Mouse (Mus musculus) intestine, embryonic 14.5 days (tissue): ENCODE measurements around the gene Iqschfp. TPM values are rescaled to one million over a fixed set of nuclear protein-coding genes. Genes with fewer than 3 reads are reported as not detected.
A peak's percentile ranks its signal among the peaks of the same experiment; 100 is the strongest.

Source experiments
- ATAC-seq: fragments of 200-750 bp; cut with Nextera tagmentation; replicated peaks from 2 replicates; pipeline ENCODE4 v1.8.0; 2017; ENCODE audit warnings: low read depth, moderate number of reproducible peaks, moderate TSS enrichment, moderate library complexity; ENCODE audit not compliant: low FRiP score, low TSS enrichment
- DNase-seq: peaks from one replicate; pipeline ENCODE4 v3.0.0-alpha.2; 2018; ENCODE audit warnings: low spot score
- H3K27ac ChIP-seq: fragments of 300-500 bp; sonication (generic); 2 replicates; pipeline ENCODE4 v1.5.1; 2014; ENCODE audit warnings: low read depth, mild to moderate bottlenecking, control low read depth
- H3K27me3 ChIP-seq: fragments of 300-500 bp; sonication (generic); replicated peaks from 2 replicates; pipeline ENCODE4 v1.6.1; 2014; ENCODE audit warnings: low read length, control low read depth; ENCODE audit not compliant: control insufficient read depth, insufficient read depth
- H3K36me3 ChIP-seq: fragments of 300-500 bp; sonication (generic); 2 replicates; pipeline ENCODE4 v1.6.1; 2014; ENCODE audit warnings: low read length, control low read depth; ENCODE audit not compliant: control insufficient read depth, insufficient read depth
- H3K4me1 ChIP-seq: fragments of 300-500 bp; sonication (generic); replicated peaks from 2 replicates; pipeline ENCODE4 v1.6.1; 2014; ENCODE audit warnings: low read length, control low read depth, mixed read lengths; ENCODE audit not compliant: control insufficient read depth, insufficient read depth
- H3K4me2 ChIP-seq: fragments of 300-500 bp; sonication (generic); 2 replicates; pipeline ENCODE4 v1.6.1; 2014; ENCODE audit warnings: low read length
- H3K4me3 ChIP-seq: fragments of 300-500 bp; sonication (generic); 2 replicates; pipeline ENCODE4 v1.5.1; 2014; ENCODE audit warnings: low read depth, low read length, control low read depth, mixed read lengths
- H3K9ac ChIP-seq: fragments of 300-500 bp; sonication (generic); 2 replicates; pipeline ENCODE4 v1.6.1; 2014; ENCODE audit warnings: mild to moderate bottlenecking, low read length
- H3K9me3 ChIP-seq: fragments of 300-500 bp; sonication (generic); 2 replicates; pipeline ENCODE4 v1.6.1; 2016; ENCODE audit warnings: low read length, control low read depth; ENCODE audit not compliant: control insufficient read depth
- WGBS: fragments of 180-500 bp; shearing (Covaris S2); extraction: QIAGEN DNeasy Blood & Tissue Kit; methylation state at CpG from one replicate; pipeline ENCODE4 v1.1.7; 2014; 5-methylcytosine and 5-hydroxymethylcytosine counted together
- polyA plus RNA-seq: library from polyadenylated mRNA; unstranded; fragments of >200 nt; fragmentation: Nextera tagmentation; extraction: Ambion mirVana; gene quantifications from 2 replicates; pipeline ENCODE4 v1.2.1, GENCODE M21; 2014

Gene Iqschfp
- polyA plus RNA-seq, 1 experiment from 2014 or later, result not detected

DNA sequence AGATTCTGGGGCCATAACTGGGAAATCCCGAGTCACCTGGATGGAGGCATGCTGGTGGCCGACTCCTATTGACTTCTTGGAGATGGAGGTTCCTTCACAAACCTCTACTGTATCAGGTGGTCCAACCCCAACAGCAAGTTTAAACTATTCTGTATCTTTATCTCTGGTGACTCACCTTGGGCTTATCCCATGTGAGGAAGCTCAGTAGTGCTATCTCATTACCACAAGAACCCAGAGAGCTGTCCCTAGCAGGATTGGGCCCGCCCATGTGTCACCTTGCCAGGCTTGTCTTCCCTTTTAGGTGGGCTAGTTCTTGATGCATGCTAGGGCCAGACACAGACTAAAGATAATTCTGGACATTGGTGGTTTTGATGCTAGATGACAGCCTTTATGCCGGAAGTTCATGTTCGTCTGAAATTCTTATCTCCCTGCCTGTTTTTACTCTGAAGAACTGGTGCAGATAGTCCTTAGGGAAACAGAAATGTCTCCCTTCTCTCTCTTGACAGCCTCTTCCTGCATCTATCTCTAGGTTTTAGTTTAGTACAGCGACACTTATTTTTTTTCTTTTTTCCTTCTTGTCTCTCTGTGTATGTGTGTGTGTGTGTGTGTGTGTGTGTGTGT, 607.6 kb downstream of the Iqschfp start:
- WGBS, result 81% methylated on average over 6 of the region's 6 CpGs
- no peak overlapping the region for H3K4me3 ChIP-seq

GRCm38 (mm10) chr3:68504838-68505237, 612.8 kb downstream of the Iqschfp start:
- no peak overlapping the region for H3K4me3 ChIP-seq
- H3K4me2 ChIP-seq, result no peak overlapping the region
- H3K9me3 ChIP-seq, result no peaks in the 10 kb centered on the region
- no peak for ATAC-seq
- no peak overlapping the region for H3K9ac ChIP-seq
- H3K36me3 ChIP-seq, result 0 out of 2 replicates have a peak, but pooled peaks cover 6% of the 10 kb centered on the region
- peaks cover 14% of the 10 kb centered on the region for H3K4me1 ChIP-seq
- no peaks in the 10 kb centered on the region for H3K27me3 ChIP-seq
- no peak overlapping the region for H3K27ac ChIP-seq
- 79% methylated on average over 3 of the region's 3 CpGs for WGBS
- DNase-seq, result no peak

More for the DNA sequence above, 607.6 kb downstream of the Iqschfp start:
- no peak overlapping the region for H3K4me2 ChIP-seq
- H3K27me3 ChIP-seq, result no peaks in the 10 kb centered on the region
- no peak overlapping the region for H3K27ac ChIP-seq
- H3K9me3 ChIP-seq, result 0 out of 2 replicates have a peak, but pooled peaks cover 3% of the 10 kb centered on the region
- H3K9ac ChIP-seq, result no peak overlapping the region
- ATAC-seq (no peak), DNase-seq (no peak)
- H3K36me3 ChIP-seq, result 0 out of 2 replicates have a peak, but pooled peaks cover 6% of the 10 kb centered on the region
- H3K4me1 ChIP-seq, result peaks cover 13% of the 10 kb centered on the region; the same call in 1 of the 2 replicates

DNA sequence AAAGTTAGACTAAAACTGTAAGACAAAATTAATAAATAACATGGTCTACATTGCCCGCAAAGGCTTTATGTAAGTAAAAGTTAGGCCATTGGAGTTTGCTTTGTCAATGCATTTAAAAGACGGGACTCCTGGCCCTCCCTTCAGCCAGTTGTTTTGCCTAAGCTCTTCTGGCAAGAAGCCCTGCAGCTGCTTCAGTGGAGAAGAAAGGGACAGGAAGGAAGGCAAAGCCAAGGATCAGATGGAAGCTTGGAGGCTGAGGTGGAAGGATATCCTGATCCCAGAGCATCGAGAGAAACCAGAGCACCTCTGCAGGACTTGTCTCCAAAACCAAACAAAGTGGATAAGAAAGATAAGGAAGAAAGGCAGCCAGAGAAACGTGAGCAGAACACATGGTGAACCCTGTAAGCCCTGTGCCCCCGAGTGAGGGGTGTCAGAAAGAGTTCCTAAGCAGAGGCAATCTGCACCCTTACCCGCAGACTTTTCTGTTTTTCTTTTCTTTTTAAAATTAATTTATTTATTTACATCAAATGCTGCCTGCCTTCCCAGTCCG, 614.8 kb downstream of the Iqschfp start:
- 35% methylated on average over 7 of the region's 7 CpGs for WGBS
- Histone ChIP-seq H3K9me3 (no peaks in the 10 kb centered on the region), H3K27me3 (no peaks in the 10 kb centered on the region), H3K4me3 (no peak overlapping the region), H3K4me1 (peaks cover 10% of the 10 kb centered on the region; the same call in 1 of the 2 replicates), H3K27ac (no peak overlapping the region), H3K36me3 (0 out of 2 replicates have a peak, but pooled peaks cover 6% of the 10 kb centered on the region), H3K4me2 (no peak overlapping the region), H3K9ac (no peak overlapping the region; the same call in 1 of the 2 replicates)
- ATAC-seq (no peak), DNase-seq (no peak)

DNA sequence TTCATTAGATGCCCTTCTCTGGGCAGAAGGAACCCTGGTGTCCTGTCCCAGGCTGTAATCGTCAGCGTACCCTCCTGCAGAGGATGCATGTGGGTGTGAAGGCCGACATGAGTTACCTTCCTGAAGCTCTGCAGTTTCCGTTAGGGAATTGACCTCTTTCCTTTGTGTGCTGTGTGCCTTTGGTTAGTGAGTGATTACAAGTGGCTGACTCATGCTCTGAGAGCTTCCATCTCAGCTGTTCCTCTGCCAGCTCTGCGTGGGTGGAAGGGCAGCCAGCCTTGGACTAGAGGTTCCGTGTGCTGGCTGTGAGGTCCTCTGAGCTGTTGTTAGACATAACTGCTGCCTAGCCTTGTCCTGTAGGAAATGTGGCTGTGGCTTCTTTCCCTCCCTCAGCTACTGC, 616.6 kb downstream of the Iqschfp start:
- Histone ChIP-seq H3K9ac (no peak overlapping the region), H3K27me3 (no peaks in the 10 kb centered on the region), H3K27ac (no peak overlapping the region), H3K9me3 (no peaks in the 10 kb centered on the region), H3K4me1 (peaks cover 13% of the 10 kb centered on the region), H3K4me3 (no peak overlapping the region), H3K36me3 (no peaks in the 10 kb centered on the region), H3K4me2 (no peak overlapping the region)
- no peak for DNase-seq
- no peak for ATAC-seq
- 44% methylated on average over 6 of the region's 6 CpGs for WGBS

GRCm38 (mm10) chr3:68510872-68511271, 618.8 kb downstream of the Iqschfp start:
- DNase-seq (no peak), ATAC-seq (no peak)
- no peak overlapping the region for H3K27ac ChIP-seq
- peaks cover 15% of the 10 kb centered on the region for H3K4me1 ChIP-seq
- H3K9me3 ChIP-seq, result no peaks in the 10 kb centered on the region
- no peak overlapping the region for H3K4me2 ChIP-seq
- WGBS, result 84% methylated on average over 5 of the region's 5 CpGs
- H3K36me3 ChIP-seq, result no peaks in the 10 kb centered on the region
- no peak overlapping the region for H3K4me3 ChIP-seq
- H3K27me3 ChIP-seq, result no peaks in the 10 kb centered on the region
- no peak overlapping the region for H3K9ac ChIP-seq

- WGBS, result 80% methylated on average over 4 of the region's 4 CpGs
- Histone ChIP-seq H3K9ac (no peak overlapping the region), H3K4me2 (no peak overlapping the region), H3K27me3 (no peaks in the 10 kb centered on the region), H3K4me1 (peaks cover 11% of the 10 kb centered on the region), H3K27ac (no peak overlapping the region), H3K4me3 (no peak overlapping the region), H3K36me3 (no peaks in the 10 kb centered on the region), H3K9me3 (no peaks in the 10 kb centered on the region)
- DNase-seq, result no peak
- no peak for ATAC-seq
These were observed 619.7 kb downstream of the Iqschfp start for GRCm38 (mm10) chr3:68511744-68512143.

- Histone ChIP-seq H3K4me3 (no peak overlapping the region), H3K27me3 (no peaks in the 10 kb centered on the region), H3K4me1 (peaks cover 6% of the 10 kb centered on the region), H3K36me3 (no peaks in the 10 kb centered on the region), H3K9me3 (no peaks in the 10 kb centered on the region), H3K27ac (no peak overlapping the region), H3K4me2 (no peak overlapping the region), H3K9ac (no peak overlapping the region)
- no peak for DNase-seq
- 57% methylated on average over 11 of the region's 11 CpGs for WGBS
- ATAC-seq, result no peak
These were observed 620.3 kb downstream of the Iqschfp start for GRCm38 (mm10) chr3:68512327-68512726.

- ATAC-seq, result no peak; the same call in 1 of the 2 replicates
These were observed 621.5 kb downstream of the Iqschfp start for GRCm38 (mm10) chr3:68513340-68514119.

More at GRCm38 (mm10) chr3:68513340-68514119, 621.5 kb downstream of the Iqschfp start:
- Histone ChIP-seq H3K4me3 (no peak overlapping the region), H3K4me2 (no peak overlapping the region), H3K4me1 (peaks cover 5% of the 10 kb centered on the region), H3K27me3 (no peaks in the 10 kb centered on the region), H3K27ac (no peak overlapping the region), H3K9ac (no peak overlapping the region), H3K9me3 (no peaks in the 10 kb centered on the region), H3K36me3 (no peaks in the 10 kb centered on the region)
- 52% methylated on average over 7 of the region's 7 CpGs for WGBS
- DNase-seq, result peak; percentile 57
